Mouse (Mus musculus) MEL (cell line): ENCODE data around the gene Tiam1.

Experiments used
- CHD1 ChIP-seq: IDR thresholded peaks from 2 replicates; pipeline ENCODE4 v1.6.1; 2012; ENCODE audit warnings: low read depth, mild to moderate bottlenecking, inconsistent platforms, low read length, improper control_type of control experiment
- CHD2 ChIP-seq: IDR thresholded peaks from 2 replicates; pipeline ENCODE4 v1.6.1; 2011; ENCODE audit warnings: low read length, improper control_type of control experiment
- CTCF ChIP-seq, 3 experiments: IDR thresholded peaks in 2 of 3; conservative IDR thresholded peaks in 1 of 3; 2 replicates each; pipeline ENCODE4 v1.5.1; 2011 to 2012; ENCODE audit warnings: low read length in 3 of 3, low read depth in 2 of 3, mild to moderate bottlenecking in 2 of 3, improper control_type of control experiment in 1 of 3, inconsistent platforms in 1 of 3, mixed read lengths in 1 of 3, moderate library complexity in 1 of 3; ENCODE audit not compliant: control insufficient read depth in 1 of 3, insufficient read depth in 1 of 3, poor library complexity in 1 of 3, severe bottlenecking in 1 of 3
- EP300 ChIP-seq, 2 experiments: IDR thresholded peaks; 2 replicates each; pipeline ENCODE4 v1.6.1; 2011; ENCODE audit warnings: improper control_type of control experiment in 2 of 2, low read length in 2 of 2, low read depth in 1 of 2, mild to moderate bottlenecking in 1 of 2
- GATA1 ChIP-seq: IDR thresholded peaks from 2 replicates; pipeline ENCODE4 v1.6.1; 2011; ENCODE audit warnings: low read depth, low read length, improper control_type of control experiment
- MAX ChIP-seq: IDR thresholded peaks from 2 replicates; pipeline ENCODE4 v1.6.1; 2011; ENCODE audit warnings: low read length, improper control_type of control experiment
- MXI1 ChIP-seq: IDR thresholded peaks from 2 replicates; pipeline ENCODE4 v1.6.1; 2011; ENCODE audit warnings: mild to moderate bottlenecking, low read depth, low read length, improper control_type of control experiment
- POLR2A ChIP-seq, 2 experiments: IDR thresholded peaks; 2 replicates each; pipeline ENCODE4 v1.6.1; 2011 to 2012; ENCODE audit warnings: low read length in 2 of 2, mild to moderate bottlenecking in 2 of 2, control low read depth in 1 of 2, improper control_type of control experiment in 1 of 2, low read depth in 1 of 2, moderate library complexity in 1 of 2; ENCODE audit not compliant: control insufficient read depth in 1 of 2, insufficient read depth in 1 of 2, poor library complexity in 1 of 2
- RCOR1 ChIP-seq: IDR thresholded peaks from 2 replicates; pipeline ENCODE4 v1.6.1; 2012; ENCODE audit warnings: low read depth, mild to moderate bottlenecking, inconsistent platforms, low read length, improper control_type of control experiment
- ZC3H11A ChIP-seq: IDR thresholded peaks from 2 replicates; pipeline ENCODE4 v1.6.1; 2012; ENCODE audit warnings: low read depth, mild to moderate bottlenecking, inconsistent platforms, low read length, improper control_type of control experiment
- ZNF384 ChIP-seq: IDR thresholded peaks from 2 replicates; pipeline ENCODE4 v1.6.1; 2012; ENCODE audit warnings: low read depth, mild to moderate bottlenecking, inconsistent platforms, low read length, improper control_type of control experiment

GRCm38 (mm10) chr16:89935398-89935797, 208.2 kb downstream of the Tiam1 start:
- no peak for TF ChIP-seq EP300 (IDR thresholded peaks at IDR 0.05; ENCODE audit: low read depth in 1 of 2, low read length in 2 of 2)
- TF ChIP-seq CHD2: no peak
- TF ChIP-seq MXI1: no peak
- TF ChIP-seq CTCF (IDR thresholded peaks at IDR 0.05 in 2 of 3, conservative IDR thresholded peaks at IDR 0.05 in 1 of 3; ENCODE audit: control insufficient read depth in 1 of 3, insufficient read depth in 1 of 3, low read depth in 2 of 3, low read length in 3 of 3, poor library complexity in 1 of 3, severe bottlenecking in 1 of 3): no peak
- no peak for TF ChIP-seq RCOR1
- no peak for TF ChIP-seq POLR2A (IDR thresholded peaks at IDR 0.05; ENCODE audit: control insufficient read depth in 1 of 2, insufficient read depth in 1 of 2, low read depth in 1 of 2, low read length in 2 of 2, poor library complexity in 1 of 2)
- no peak for TF ChIP-seq CHD1
- no peak for TF ChIP-seq MAX
- TF ChIP-seq ZNF384: no peak
- TF ChIP-seq ZC3H11A: no peak
- no peak for TF ChIP-seq GATA1
